Mouse (Mus musculus): ENCODE data around the gene Pygo2.

GRCm38 (mm10) chr3:89396654-89397005 lies 33.4 kb upstream of the Pygo2 start:
- TF ChIP-seq CTCF (IDR thresholded peaks at IDR 0.05; ENCODE audit: extremely low read depth, insufficient read depth, insufficient read length, insufficient replicate concordance) = no peak
- TF ChIP-seq POLR2A (IDR thresholded peaks at IDR 0.05; ENCODE audit: low read depth, low read length) = no peak
